Mouse (Mus musculus) layer of hippocampus, adult 11-12 months (tissue): Measurements from ENCODE around the gene Actrt2.

Experiments
- DNase-seq: peaks from one replicate; pipeline ENCODE4 v3.0.0; 2022; ENCODE audit warnings: low spot score

Actrt2 gene

DNA sequence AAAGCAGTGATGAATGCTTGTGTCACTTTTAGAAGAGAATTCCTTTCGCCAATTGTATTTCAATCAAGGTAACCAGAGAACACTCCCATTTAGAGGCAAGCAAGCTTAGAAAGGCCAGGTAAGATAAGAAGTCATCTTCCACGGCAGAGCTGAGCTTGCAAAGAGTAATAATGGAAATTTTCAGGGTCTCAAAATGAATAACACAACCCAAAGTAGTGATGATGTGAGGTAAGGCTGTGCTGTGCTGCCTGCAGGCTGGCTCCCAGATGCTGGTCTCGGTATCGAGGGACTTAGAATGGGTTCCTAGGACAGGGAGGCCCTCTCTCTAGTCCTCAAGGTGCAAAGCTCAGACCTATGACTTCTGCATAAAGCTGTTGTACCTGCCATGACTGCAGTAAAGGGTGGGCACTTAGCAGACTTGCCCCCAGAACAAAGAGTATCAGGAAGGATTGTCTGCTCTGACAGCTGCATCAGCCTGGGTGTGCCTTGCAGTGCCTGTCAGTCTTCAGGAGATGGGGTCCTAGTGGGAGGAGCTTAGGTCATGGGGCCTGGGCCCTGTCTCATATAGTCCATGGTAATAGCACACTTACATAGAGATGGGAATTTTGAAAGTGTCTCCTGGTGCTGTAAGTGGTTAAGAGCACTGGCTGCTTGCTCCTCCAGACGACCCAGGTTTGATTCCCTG lies 15.5 kb upstream of the Actrt2 start:
- no peak for DNase-seq

DNA sequence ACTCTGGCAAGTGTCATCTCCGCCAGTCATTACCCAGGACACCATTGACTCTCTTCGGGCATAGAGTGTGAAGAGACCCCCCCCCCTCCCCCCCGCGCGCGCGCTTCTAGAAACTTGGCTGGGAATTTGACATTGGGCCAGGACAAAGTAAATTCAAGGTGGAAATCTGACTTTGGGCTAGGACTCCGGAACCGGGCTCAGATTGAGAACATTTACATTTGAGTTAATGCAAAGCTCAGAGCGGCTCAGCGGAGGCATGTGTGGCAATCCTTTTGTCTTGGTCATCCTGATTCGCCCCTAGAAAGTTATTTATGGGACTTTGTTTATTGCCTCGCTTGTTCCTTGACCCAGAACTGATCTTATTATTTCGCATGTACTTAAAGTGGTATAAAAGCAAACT lies 14.6 kb upstream of the Actrt2 start:
- no peak for DNase-seq

DNA sequence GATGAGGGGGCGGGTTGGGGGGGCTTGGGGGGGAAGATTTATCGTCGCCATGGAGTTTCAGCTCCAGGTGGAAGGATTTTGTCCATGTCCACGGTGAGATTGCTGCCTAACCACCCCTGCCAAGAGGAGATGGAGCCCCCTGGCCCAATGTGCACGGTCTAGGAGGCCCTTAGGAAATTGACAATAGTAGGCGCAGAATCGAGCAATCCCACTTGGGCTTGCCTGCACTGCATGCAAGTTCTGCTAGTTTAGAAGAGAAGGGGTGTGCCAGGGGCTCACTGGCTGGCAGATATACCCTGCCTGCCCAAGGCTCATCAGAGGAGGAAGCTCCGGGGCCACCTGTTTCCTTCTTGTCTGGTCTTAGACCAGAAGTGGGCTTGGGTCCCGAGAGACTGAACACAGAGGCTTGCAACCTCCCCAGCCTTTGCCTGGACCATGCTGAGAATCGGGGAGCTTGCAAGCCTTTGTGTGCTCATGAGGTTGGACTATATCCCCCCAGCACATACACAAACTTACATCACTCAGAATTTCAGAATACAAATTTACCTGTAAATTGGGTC lies 7.9 kb upstream of the Actrt2 start:
- DNase-seq, result no peak

DNA sequence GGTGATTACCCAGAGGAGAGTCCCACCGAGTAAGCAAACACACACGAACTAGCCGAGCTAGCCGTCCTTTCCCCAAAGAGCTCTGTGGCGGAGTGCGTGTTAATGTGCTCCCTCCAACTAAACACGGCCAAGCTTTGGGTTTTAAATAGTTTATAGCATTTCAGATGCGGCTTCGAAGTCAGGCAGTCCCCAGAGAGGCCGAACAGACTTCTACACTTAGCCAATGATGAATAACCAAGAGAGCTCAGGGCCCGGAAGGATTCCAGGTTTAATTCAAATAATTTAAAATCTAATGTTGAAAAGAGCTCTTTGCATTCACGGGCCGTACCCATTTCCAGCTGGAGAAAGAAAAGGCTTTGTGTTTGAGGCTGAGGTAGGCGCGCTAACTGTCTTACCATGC lies 7.3 kb upstream of the Actrt2 start:
- no peak for DNase-seq

DNA sequence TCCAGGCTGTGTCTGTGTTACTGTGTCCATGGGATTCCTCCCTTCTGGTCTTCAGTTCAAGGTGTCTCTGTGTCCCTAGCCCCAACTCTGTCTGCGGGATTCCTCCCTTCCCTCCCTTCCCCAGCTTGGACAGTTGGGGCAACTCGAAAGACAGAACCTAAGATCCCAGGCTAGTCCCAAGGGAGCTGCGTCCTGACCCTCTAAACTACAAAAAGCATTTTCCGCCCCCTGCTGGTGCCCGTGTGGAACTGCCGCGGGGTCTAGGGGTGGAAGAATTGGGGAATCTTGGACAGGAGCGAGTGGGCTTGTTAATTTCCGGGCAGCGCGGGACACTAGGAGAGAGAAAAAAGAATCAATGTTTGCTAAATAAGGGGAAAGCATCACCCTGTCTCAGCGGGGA lies 6.9 kb upstream of the Actrt2 start:
- DNase-seq, result peak; percentile 49

DNA sequence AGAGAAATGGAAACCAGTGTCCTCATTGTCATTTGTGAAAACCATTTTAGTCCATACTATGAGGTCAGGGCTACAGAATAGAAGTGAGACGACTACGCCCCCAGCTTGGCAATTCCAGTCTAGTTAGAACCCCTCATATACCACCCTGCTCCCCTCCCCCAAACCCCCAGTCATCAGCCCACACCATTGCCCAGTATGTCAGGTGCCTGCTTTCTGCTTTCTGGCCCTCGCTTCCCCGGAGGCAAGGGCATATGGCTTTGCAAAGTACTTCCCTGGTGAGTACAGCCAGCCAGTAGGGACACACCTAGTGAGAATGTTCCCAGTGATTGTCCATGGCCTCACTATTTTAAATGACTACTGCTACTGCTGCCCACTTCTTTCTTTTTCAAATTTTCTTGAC lies 6.3 kb upstream of the Actrt2 start:
- no peak for DNase-seq

DNA sequence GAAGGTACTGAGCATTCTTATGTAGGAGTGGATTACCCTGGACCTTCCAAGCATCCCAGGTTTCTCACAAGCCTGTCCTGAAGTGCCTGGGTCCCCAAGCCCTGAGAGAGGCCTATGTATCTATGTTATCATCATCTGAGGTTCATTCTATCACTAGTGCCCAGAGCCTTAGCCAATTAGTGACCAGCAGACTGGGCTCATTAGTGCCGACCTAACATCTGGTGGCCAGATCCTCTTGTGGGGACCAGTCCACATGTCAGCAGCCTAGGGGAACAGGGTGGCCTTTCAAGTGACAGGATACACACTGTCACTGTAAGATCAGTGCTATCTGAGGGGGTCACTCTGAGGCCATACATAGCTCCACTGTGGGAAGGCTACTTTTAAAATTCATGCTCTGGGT lies 4.4 kb upstream of the Actrt2 start:
- no peak for DNase-seq

DNA sequence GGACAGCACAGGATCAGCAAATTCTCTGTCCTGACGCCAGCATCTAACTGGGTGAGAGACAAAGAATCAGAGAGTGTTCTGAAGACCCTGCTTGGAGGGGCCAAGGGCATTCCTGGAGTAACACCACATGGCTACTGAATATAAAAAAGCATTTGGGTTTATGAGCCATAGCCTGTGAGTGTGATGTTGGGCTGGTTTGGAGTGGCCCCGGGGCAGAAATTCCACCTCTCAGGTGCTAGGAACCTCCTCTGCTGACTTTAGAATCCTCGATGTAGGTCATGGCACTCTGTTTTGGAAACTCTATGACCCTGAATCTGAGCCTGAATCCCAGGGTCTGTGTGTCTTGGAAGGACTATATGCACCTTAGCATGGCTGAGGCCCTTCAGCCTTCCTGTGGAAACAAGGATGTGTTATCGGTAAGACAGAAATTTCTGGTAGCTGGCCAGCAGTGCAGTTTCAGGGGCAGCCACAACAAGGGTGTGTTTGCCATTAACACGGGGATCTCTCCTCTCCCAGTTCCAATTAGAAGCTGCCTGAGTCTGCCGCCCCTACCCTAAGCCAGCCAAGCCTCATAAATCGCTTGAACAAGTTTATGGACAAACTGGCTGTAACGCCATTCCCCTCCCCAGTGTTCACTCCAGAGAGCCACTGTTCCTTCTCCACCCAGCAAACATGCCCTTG lies 3.7 kb upstream of the Actrt2 start:
- DNase-seq, result no peak

DNA sequence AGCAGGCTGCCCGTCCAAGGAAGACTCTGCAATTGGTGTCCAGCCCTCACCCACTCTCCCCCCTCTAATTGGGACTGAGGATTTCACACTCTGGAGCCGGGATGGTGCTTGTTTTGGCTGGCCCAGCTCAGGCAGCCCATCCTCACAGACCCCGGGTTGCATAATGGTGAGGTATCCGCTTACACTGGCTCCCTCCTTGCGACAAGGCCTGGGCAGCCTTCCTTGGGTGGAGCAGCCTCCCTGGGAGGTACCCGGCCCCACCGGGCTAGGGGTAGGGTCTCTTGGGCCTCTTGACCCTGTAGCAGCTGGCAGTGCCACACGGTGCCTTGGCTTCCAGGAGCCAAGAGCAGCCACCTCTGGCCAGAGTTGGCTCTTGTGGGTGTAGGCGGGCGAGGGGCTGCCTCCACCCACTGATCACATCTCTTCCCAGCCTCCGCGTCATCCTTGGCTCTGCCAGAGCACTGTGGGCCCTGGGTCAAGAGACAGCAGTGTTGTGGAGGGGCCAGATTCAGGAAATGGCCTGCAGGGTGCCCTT lies 4.9 kb downstream of the Actrt2 start:
- no peak for DNase-seq

DNA sequence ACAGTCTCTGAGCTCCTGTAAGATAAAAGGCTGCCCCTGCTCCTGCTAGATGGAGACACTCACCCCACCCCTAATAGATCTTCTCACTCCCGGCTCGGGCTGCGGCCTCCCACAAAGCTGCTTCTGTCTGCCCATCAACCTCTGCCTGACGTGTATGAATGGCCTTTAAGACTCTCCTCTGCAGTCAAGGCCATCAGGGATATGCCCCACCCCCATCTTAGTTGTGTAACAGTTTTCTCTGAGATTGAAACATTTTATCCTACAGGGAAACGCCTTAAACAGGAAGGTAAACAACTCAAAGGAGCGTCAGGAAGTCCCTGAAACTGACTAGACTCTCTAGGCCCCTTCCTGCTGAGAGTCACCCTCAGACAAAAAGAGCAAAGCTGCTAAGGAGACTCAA lies 6.4 kb downstream of the Actrt2 start:
- no peak for DNase-seq

DNA sequence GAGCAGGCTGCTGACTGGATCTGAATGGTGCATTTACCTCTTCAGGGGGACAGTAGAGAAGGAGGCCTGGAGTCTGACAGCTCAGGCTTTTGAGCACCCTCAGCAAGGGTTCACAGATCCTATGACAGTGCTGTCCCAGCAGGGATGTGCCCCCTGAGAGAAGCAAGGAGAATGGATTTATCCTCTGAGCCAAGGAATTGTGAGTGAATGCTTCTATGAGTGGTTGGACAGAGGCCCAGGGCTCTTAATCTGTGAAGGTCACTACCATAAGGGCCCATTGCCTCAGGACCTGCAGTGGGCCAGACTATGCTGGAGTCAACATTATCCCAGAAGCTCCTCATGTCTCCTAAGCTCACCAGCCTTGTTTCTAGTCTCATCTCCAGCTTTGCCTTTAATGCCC lies 7.6 kb downstream of the Actrt2 start:
- DNase-seq, result no peak

DNA sequence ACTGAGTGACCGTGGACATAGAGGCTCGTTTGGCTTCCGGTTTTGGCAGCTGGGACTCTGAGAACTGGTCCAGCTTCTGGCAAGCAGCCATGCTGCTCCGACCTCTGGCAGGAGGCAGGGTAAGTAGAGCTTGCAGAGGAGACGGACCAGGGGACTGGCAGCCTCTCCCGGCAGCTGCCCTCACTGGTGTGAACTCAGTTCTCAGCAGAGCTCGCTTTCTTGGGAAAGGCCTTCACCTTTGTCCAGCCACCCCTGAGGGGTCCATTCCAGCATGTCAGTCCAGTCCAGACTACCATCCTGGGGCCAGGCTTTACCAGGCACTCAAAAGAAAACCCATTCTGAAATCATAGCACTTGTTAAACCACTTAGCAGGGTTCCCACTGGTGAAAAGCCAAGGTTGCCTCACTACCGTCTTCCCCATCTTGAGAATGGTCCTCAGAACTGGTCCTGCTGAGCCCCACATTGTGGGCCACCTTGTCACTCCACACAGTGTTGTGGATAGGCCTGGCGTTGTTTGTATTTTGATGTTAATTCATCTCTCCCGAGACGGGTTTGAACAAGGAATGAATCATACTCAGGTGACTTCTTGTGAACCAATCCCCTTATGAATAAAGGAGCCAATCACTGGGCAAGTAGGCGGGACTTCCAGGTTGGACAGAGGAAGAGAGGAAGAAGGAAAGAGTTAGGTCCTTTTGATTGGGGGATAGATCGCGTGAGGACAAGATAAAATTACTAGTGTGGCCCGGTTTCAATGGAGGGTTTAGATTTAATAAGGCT lies 12.3 kb downstream of the Actrt2 start:
- DNase-seq, result peak; percentile 51

DNA sequence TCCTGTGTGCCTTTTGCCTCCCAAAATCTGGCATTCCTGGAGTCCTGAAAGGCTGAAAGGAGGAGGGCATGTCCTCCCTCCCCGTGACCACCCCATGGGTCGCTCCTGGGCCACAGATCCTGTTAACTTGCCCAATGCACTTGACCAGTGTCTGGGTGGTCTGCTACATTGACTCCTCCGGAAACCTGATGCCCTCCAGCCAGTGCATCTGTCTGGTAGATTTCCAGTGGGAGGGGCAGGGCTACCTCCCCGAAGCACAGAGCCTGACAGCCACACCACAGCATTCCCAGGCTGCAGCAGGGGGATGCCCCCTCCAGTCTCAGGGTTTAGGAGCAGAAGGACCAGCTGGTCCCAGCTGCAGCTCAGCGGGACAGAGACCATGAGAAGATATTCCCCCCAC lies 15.2 kb downstream of the Actrt2 start:
- DNase-seq, result no peak

DNA sequence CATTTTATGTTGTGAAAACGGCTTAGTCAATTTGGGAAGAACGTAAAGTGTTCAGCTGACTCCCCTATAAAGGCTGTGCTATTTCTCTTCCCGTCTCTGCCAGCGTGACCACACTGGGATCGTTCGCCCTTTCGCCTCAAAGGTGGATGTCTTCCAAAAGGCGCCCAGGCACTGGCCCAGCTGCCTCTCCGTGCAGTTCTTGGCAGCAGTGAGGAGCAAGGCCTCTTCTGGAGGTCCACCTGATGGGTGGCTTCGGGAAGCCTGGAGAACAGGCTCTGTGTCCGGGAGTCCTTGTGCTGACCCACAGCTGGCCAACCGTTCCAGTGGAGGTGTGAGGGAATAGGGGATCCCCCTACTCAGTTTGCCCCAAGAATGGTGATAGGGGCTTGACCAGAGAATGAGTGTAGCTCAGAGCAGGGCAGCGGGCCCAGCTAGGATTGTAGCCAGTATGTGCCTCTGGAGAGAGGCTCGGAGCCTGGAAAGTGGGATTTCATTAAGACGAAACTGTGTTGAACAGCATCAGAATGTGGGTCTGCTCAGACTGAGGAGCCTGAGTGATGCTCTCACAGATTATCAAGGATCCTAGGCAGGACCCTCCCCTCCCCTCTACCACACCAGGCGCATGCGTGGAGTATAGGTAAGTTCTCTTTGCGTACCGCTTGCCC lies 18.5 kb downstream of the Actrt2 start:
- DNase-seq, result no peak

DNA sequence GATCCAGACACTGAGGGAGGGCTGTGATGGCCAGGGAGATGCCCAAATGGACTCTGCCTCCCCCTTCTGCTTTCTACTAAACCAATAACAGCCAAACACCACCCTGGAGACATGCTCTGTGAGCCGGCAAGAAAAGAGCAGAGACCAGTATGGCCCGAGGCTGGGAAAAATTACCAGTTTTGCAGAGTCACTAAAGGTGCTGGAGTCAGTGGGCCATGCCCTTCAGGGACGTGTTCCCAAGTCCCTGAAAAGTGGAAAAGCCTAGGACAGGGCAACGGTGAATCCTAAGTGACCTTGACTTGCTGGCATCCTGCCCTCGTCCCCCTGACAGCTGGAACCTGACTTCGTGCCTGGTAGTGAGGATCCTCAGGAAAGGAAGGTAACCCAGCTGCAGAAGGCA lies 25.2 kb downstream of the Actrt2 start:
- no peak for DNase-seq

DNA sequence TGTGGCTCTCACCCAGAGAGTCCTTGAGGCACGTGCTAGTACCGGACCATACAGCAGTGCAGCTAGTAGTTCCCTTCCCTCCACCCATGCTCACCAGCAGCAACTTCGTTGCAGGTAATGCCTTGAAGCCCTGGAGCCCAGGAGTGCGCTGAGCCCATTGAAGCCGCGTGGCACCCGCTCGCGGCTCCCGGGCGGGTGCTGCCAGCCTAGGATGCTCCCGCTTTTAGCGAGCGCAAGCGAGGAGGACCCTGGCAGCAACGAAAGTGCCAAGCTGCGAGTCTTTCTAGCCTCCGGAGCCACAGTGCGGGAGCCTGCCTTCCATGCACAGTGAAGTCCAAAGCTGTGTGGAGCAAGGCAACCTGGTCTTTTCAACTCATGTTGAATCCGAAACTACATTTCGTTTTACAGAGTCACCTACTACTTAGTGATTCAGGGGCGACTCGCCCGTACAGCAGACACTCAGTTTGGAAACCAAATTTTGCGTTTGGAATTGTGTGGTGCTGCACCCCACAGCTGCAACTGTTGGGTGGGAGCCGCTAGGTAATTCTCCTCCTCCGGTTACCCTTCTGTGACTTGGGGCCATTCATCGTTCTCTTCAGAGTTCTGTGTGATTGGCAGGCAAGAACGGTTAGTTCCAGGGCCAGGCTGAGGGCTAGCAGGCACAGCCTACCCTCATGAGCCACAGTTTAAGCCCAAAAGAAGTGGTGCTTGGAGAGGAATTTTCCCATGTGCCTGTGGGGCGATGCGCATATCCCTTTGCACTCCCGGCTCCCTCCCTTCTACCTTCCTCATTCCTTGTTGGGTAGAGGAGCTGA lies 26.2 kb downstream of the Actrt2 start:
- DNase-seq, result no peak

DNA sequence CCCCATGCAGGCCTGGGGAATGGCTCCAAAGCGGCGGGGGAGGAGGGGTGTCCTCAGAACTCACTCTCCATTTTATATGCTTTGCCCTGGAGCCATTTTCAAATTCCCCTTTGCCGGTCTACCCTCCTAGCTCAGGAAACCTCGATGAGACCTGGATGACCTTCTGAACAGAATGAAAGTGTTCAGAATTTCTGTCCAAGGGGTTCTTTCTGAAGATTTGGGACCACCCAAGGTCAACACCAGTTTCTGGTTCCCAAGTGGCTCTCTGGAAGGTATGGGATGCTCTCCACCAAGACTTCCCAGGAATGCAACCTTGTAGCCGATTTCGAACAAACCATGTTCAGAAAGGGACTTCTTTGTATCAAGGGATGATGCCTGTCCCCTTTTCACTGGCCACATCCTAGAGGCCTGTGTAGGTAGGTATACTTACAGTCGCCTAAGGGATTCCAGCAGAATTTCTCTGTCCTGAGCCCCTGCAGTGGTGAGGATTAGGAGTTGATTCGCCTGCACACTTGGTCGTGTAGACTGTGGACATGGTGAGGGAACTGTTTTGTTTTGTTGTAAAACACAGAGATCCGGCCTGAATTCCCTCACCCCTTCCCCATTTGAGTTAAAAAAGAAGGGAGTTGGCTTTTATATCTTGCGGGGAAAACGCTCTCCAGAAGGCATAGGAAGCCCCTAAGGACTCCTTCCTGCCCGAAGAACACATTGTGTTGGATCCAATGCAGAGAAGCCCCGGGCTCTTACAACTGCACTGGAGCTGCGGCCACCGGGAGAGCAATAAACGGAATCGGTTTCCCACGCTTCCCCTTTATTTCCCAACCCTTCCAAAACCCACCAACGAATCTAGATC lies 27.0 kb downstream of the Actrt2 start:
- DNase-seq, result no peak

DNA sequence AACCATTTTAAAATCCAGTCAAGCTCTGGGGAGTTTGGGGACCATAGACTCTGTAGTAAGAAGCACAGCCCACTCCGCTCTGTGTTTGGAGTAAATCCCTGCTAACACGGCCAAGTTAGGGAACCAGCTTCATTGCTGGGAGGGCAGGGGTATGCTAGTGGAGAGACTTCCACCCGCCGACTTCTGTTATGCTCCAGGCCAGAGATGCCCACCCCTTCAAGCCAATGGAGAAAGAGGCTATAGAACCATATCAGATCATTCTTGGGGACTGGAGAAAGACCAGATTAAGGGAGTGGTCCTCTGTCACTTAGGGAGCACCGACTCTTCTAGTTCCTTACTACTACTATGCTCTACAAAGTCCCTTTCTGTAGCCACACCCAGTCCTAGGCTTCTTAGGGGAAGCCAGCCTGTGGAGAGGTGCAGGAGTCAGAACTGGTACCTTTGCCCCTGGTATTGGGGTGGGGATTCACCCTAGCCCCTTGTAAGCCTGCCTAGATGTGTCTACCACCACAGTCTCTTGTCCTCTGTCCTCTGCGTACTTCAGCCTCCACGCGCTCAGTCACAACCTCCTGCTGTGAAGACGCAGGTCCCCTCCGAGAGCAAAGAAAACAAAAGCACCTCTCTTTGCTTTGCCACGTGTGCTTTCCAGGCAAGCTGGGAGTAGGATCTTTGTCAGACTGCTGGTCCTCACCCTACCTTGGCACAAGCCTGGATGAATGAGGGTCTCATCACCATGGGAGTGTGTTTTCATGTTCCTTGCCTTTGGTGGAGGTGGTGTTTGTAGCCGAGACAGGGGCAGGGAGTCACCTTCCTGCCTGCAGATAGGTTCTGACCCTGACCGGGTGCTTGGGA lies 27.9 kb downstream of the Actrt2 start:
- no peak for DNase-seq

DNA sequence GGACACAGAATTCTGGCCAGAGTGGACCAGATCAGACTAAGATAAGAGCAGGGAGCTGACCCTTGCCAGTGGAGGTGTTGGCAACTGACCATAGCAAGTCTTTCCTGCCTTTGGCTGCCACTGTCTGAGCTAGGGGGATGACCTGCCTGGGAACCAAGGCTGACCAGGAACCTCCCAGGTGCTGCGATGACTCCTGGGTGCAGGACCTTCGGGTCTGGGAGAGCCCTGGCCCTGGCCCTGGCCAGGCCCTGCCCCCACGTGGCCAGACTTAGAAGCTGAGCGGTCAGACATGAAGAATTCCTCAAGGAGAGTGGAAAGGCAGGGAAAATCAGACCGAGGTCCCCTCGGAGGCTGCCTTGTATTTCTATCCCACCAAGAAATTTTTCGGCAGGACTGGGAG lies 28.5 kb downstream of the Actrt2 start:
- no peak for DNase-seq
